Mouse (Mus musculus): ENCODE results near the gene Dcdc2b. TPM values are rescaled to one million over a fixed set of nuclear protein-coding genes. Genes with fewer than 3 reads are reported as not detected.

The Dcdc2b gene
- polyA plus RNA-seq, 1 experiment from 2014 or later, result 3.6 TPM

- no peaks in the 10 kb centered on the region for H3K36me3 ChIP-seq
- H3K9ac ChIP-seq, result no peak overlapping the region
- WGBS, result 84% methylated on average over 13 of the region's 13 CpGs
- H3K4me1 ChIP-seq (replicated peaks), result 0 out of 2 replicates have a peak, but pooled peaks cover 5% of the 10 kb centered on the region
- no peaks in the 10 kb centered on the region for H3K9me3 ChIP-seq
- no peak overlapping the region for H3K4me2 ChIP-seq
- H3K27ac ChIP-seq (replicated peaks), result no peak overlapping the region
- no peak overlapping the region for H3K4me3 ChIP-seq
- H3K27me3 ChIP-seq, result no peaks in the 10 kb centered on the region
- ATAC-seq (ENCODE audit: low FRiP score, low read depth), result no peak
Observed at GRCm38 (mm10) chr4:129572236-129573092, 41.6 kb downstream of the Dcdc2b start.

- Histone ChIP-seq H3K9ac (no peak overlapping the region), H3K4me2 (no peak overlapping the region), H3K4me1 (replicated peaks) (no peaks in the 10 kb centered on the region), H3K27me3 (no peaks in the 10 kb centered on the region), H3K4me3 (no peak overlapping the region), H3K36me3 (no peaks in the 10 kb centered on the region), H3K27ac (replicated peaks) (no peak overlapping the region), H3K9me3 (no peaks in the 10 kb centered on the region)
- WGBS, result 79% methylated on average over 8 of the region's 8 CpGs
- ATAC-seq (ENCODE audit: low FRiP score, low read depth), result no peak
Observed at GRCm38 (mm10) chr4:129571551-129572084, 42.4 kb downstream of the Dcdc2b start.

- no peaks in the 10 kb centered on the region for H3K4me1 ChIP-seq (replicated peaks)
- 88% methylated on average over 6 of the region's 6 CpGs for WGBS
- no peak for ATAC-seq (ENCODE audit: low FRiP score, low read depth)
Observed at GRCm38 (mm10) chr4:129570028-129570427, 44.0 kb downstream of the Dcdc2b start.

GRCm38 (mm10) chr4:129568366-129568765 is 45.7 kb downstream of the Dcdc2b start:
- Histone ChIP-seq H3K4me2 (no peak overlapping the region), H3K27me3 (no peaks in the 10 kb centered on the region), H3K9me3 (no peaks in the 10 kb centered on the region), H3K4me3 (no peak overlapping the region), H3K27ac (replicated peaks) (no peak overlapping the region), H3K36me3 (no peaks in the 10 kb centered on the region), H3K9ac (no peak overlapping the region), H3K4me1 (replicated peaks) (no peaks in the 10 kb centered on the region)
- WGBS, result 94% methylated on average over 7 of the region's 7 CpGs
- ATAC-seq (ENCODE audit: low FRiP score, low read depth), result no peak

More at GRCm38 (mm10) chr4:129570028-129570427, 44.0 kb downstream of the Dcdc2b start:
- no peaks in the 10 kb centered on the region for H3K27me3 ChIP-seq
- H3K9me3 ChIP-seq, result no peaks in the 10 kb centered on the region
- H3K4me3 ChIP-seq, result no peak overlapping the region
- H3K9ac ChIP-seq, result no peak overlapping the region
- H3K27ac ChIP-seq (replicated peaks), result no peak overlapping the region
- H3K4me2 ChIP-seq, result no peak overlapping the region
- no peaks in the 10 kb centered on the region for H3K36me3 ChIP-seq

- no peak overlapping the region for H3K4me2 ChIP-seq
- no peaks in the 10 kb centered on the region for H3K9me3 ChIP-seq
- H3K27me3 ChIP-seq, result no peaks in the 10 kb centered on the region
- no peak overlapping the region for H3K4me3 ChIP-seq
- H3K27ac ChIP-seq (replicated peaks), result no peak overlapping the region
- ATAC-seq (ENCODE audit: low FRiP score, low read depth), result no peak
- H3K4me1 ChIP-seq (replicated peaks), result no peaks in the 10 kb centered on the region
- 79% methylated on average over 6 of the region's 6 CpGs for WGBS
- H3K9ac ChIP-seq, result no peak overlapping the region
- no peaks in the 10 kb centered on the region for H3K36me3 ChIP-seq
Observed at GRCm38 (mm10) chr4:129565139-129565538, 48.9 kb downstream of the Dcdc2b start.

DNA sequence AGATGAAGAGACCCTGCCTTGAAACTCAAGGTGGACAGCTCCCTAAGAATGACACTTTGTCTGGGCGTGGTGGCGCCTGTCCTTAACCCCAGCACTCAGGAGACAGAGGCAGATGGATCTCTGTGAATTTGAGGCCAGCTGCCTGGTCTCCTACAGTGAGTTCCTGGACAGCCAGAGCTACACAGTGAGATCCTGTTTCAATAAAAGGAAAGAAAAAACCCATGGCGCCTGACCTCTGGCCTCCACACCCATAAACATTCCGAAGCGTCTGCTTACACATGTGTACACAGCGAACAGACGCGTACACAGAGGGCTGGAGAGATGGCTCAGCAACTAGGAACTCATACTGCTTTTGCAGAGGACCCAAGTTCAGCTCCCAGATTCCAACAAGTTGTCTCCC is 50.3 kb downstream of the Dcdc2b start:
- H3K4me2 ChIP-seq, result no peak overlapping the region
- H3K4me3 ChIP-seq, result no peak overlapping the region
- H3K36me3 ChIP-seq, result no peaks in the 10 kb centered on the region
- H3K27me3 ChIP-seq, result no peaks in the 10 kb centered on the region
- no peaks in the 10 kb centered on the region for H3K4me1 ChIP-seq (replicated peaks)
- no peak overlapping the region for H3K9ac ChIP-seq
- H3K9me3 ChIP-seq, result no peaks in the 10 kb centered on the region
- 71% methylated on average over 8 of the region's 8 CpGs for WGBS
- no peak for ATAC-seq (ENCODE audit: low FRiP score, low read depth)
- H3K27ac ChIP-seq (replicated peaks), result no peak overlapping the region

DNA sequence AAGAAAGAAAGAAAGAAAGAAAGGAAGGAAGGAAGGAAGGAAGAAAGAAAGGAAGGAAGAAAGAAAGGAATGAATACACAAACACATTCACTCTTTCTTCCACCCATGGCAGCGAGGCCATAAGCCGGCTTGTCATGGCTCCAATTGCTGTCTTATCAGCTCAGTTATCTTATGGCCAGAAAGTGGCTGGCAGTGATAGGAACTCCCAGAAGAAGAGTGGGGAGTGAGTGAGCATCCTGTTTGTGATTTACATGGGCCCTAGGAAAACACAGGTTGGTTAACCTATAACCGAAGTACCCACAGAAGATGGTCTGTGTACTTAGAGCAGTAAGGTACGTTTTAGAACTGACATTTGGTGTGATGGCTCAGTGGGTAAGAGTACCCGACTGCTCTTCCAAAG is 52.9 kb downstream of the Dcdc2b start:
- no peak overlapping the region for H3K27ac ChIP-seq (replicated peaks)
- no peaks in the 10 kb centered on the region for H3K9me3 ChIP-seq
- peaks cover 8% of the 10 kb centered on the region; the same call in 1 of the 2 replicates for H3K4me1 ChIP-seq (replicated peaks)
- H3K36me3 ChIP-seq, result no peaks in the 10 kb centered on the region
- WGBS, result 95% methylated on average over 5 of the region's 5 CpGs
- H3K4me2 ChIP-seq, result no peak overlapping the region
- ATAC-seq (ENCODE audit: low FRiP score, low read depth), result no peak
- H3K27me3 ChIP-seq, result no peaks in the 10 kb centered on the region
- H3K9ac ChIP-seq, result no peak overlapping the region
- H3K4me3 ChIP-seq, result no peak overlapping the region

Other genes starting within 250 kb of the Dcdc2b start
- gene Zbtb8a, start 236.1 kb downstream of the Dcdc2b start, polyA plus RNA-seq (2015; fragmentation: Nextera tagmentation; extraction: Ambion mirVana), result 19.5 and 21.2 TPM in 2 replicates
- 15.7 and 17.1 TPM in 2 replicates for gene Zbtb8b, start 173.4 kb downstream of the Dcdc2b start, polyA plus RNA-seq (2015; fragmentation: Nextera tagmentation; extraction: Ambion mirVana)
- 35.3 and 37.4 TPM in 2 replicates for gene Bsdc1, start 152.7 kb downstream of the Dcdc2b start, polyA plus RNA-seq (2015; fragmentation: Nextera tagmentation; extraction: Ambion mirVana)
- 0.53 and 0.73 TPM in 2 replicates for gene Tssk3, start 123.2 kb downstream of the Dcdc2b start, polyA plus RNA-seq (2015; fragmentation: Nextera tagmentation; extraction: Ambion mirVana)
- 0.39 and 0.87 TPM in 2 replicates for gene Fam229a, start 123.1 kb downstream of the Dcdc2b start, polyA plus RNA-seq (2015; fragmentation: Nextera tagmentation; extraction: Ambion mirVana)
- 1,671 and 1,849 TPM in 2 replicates for gene Marcksl1, start 100.7 kb downstream of the Dcdc2b start, polyA plus RNA-seq (2015; fragmentation: Nextera tagmentation; extraction: Ambion mirVana)
- 84.7 and 92.2 TPM in 2 replicates for gene Hdac1, start 71.5 kb downstream of the Dcdc2b start, polyA plus RNA-seq (2015; fragmentation: Nextera tagmentation; extraction: Ambion mirVana)
- 11.7 and 13.6 TPM in 2 replicates for gene Lck, start 40.6 kb downstream of the Dcdc2b start, polyA plus RNA-seq (2015; fragmentation: Nextera tagmentation; extraction: Ambion mirVana)
- 0.24 and 0.34 TPM in 2 replicates for gene Fam167b, start 35.7 kb downstream of the Dcdc2b start, polyA plus RNA-seq (2015; fragmentation: Nextera tagmentation; extraction: Ambion mirVana)
- gene Eif3i, start 13.6 kb downstream of the Dcdc2b start, polyA plus RNA-seq (2015; fragmentation: Nextera tagmentation; extraction: Ambion mirVana), result 203 and 206 TPM in 2 replicates
- 183 and 184 TPM in 2 replicates for gene Tmem234, start 13.6 kb downstream of the Dcdc2b start, polyA plus RNA-seq (2015; fragmentation: Nextera tagmentation; extraction: Ambion mirVana)
- gene Iqcc, start 4.8 kb upstream of the Dcdc2b start, polyA plus RNA-seq (2015; fragmentation: Nextera tagmentation; extraction: Ambion mirVana), result 26.7 and 32.9 TPM in 2 replicates
- 153 and 159 TPM in 2 replicates for gene Ccdc28b, start 9.7 kb upstream of the Dcdc2b start, polyA plus RNA-seq (2015; fragmentation: Nextera tagmentation; extraction: Ambion mirVana)
- gene Txlna, start 26.8 kb upstream of the Dcdc2b start, polyA plus RNA-seq (2015; fragmentation: Nextera tagmentation; extraction: Ambion mirVana), result 45.6 and 45.9 TPM in 2 replicates
- 17.4 and 19.1 TPM in 2 replicates for gene Kpna6, start 58.5 kb upstream of the Dcdc2b start, polyA plus RNA-seq (2015; fragmentation: Nextera tagmentation; extraction: Ambion mirVana)
- 14.8 TPM in 2 replicates for gene Tmem39b, start 82.6 kb upstream of the Dcdc2b start, polyA plus RNA-seq (2015; fragmentation: Nextera tagmentation; extraction: Ambion mirVana)
- gene Khdrbs1, start 128.0 kb upstream of the Dcdc2b start, polyA plus RNA-seq (2015; fragmentation: Nextera tagmentation; extraction: Ambion mirVana), result 121 and 122 TPM in 2 replicates
- gene Ptp4a2, start 197.0 kb upstream of the Dcdc2b start, polyA plus RNA-seq (2015; fragmentation: Nextera tagmentation; extraction: Ambion mirVana), result 228 and 238 TPM in 2 replicates

All from hindbrain, embryonic 15.5 days (tissue).